Mouse (Mus musculus) intestine, postnatal 0 days (tissue): ENCODE data around the gene Gm43738. TPM values are rescaled to one million over a fixed set of nuclear protein-coding genes. Genes with fewer than 3 reads are reported as not detected.

ENCODE experiments used
- ATAC-seq: fragments of 200-750 bp; cut with Nextera tagmentation; 2 replicates; pipeline ENCODE4 v1.8.0; 2017; ENCODE audit warnings: mild to moderate bottlenecking, moderate TSS enrichment, moderate library complexity
- H3K27ac ChIP-seq: fragments of 300-500 bp; sonication (generic); 2 replicates; pipeline ENCODE4 v1.5.1; 2014; ENCODE audit warnings: mild to moderate bottlenecking, low read depth, low read length, moderate library complexity
- H3K27me3 ChIP-seq: fragments of 300-500 bp; sonication (generic); replicated peaks from 2 replicates; pipeline ENCODE4 v1.6.1; 2014; ENCODE audit warnings: low read length, mixed read lengths; ENCODE audit not compliant: control insufficient read depth, insufficient read depth
- H3K36me3 ChIP-seq: fragments of 300-500 bp; sonication (generic); 2 replicates; pipeline ENCODE4 v1.6.1; 2014; ENCODE audit warnings: mild to moderate bottlenecking, moderate library complexity; ENCODE audit not compliant: control insufficient read depth, insufficient read depth
- H3K4me1 ChIP-seq: fragments of 300-500 bp; sonication (generic); replicated peaks from 2 replicates; pipeline ENCODE4 v1.6.1; 2014; ENCODE audit warnings: antibody characterized with exemption, low read length, mixed read lengths; ENCODE audit not compliant: control insufficient read depth, insufficient read depth
- H3K4me2 ChIP-seq: fragments of 300-500 bp; sonication (generic); replicated peaks from 2 replicates; pipeline ENCODE4 v1.6.1; 2014; ENCODE audit warnings: low read depth, mild to moderate bottlenecking, moderate library complexity
- H3K4me3 ChIP-seq: fragments of 300-500 bp; sonication (generic); 2 replicates; pipeline ENCODE4 v1.5.1; 2014; ENCODE audit warnings: low read depth, low read length
- H3K9ac ChIP-seq: fragments of 300-500 bp; sonication (generic); 2 replicates; pipeline ENCODE4 v1.6.1; 2014; ENCODE audit warnings: mild to moderate bottlenecking, low read depth, low read length
- H3K9me3 ChIP-seq: fragments of 300-500 bp; sonication (generic); 2 replicates; pipeline ENCODE4 v1.6.1; 2016; ENCODE audit warnings: mixed run types; ENCODE audit not compliant: control insufficient read depth
- CTCF ChIP-seq: sonication (generic); IDR thresholded peaks from 2 replicates; pipeline ENCODE4 v1.5.1; 2016; ENCODE audit warnings: low read depth, mild to moderate bottlenecking, control low read depth, antibody characterized with exemption, moderate library complexity
- WGBS: fragments of 180-500 bp; shearing (Covaris S2); extraction: QIAGEN DNeasy Blood & Tissue Kit; methylation state at CpG from one replicate; pipeline ENCODE4 v1.1.7; 2014; 5-methylcytosine and 5-hydroxymethylcytosine counted together
- polyA plus RNA-seq: library from polyadenylated mRNA; unstranded; fragments of >200 nt; fragmentation: Nextera tagmentation; extraction: Ambion mirVana; gene quantifications from 2 replicates; pipeline ENCODE4 v1.2.1, GENCODE M21; 2015

Gm43738 gene
- polyA plus RNA-seq, 1 experiment from 2014 or later, result not detected

GRCm38 (mm10) chr3:89107545-89107944, 6.6 kb upstream of the Gm43738 start:
- no peak overlapping the region for H3K4me3 ChIP-seq
- H3K4me2 ChIP-seq, result no peak overlapping the region
- no peaks in the 10 kb centered on the region for H3K9me3 ChIP-seq
- no peak overlapping the region for H3K27ac ChIP-seq
- WGBS, result 26% methylated on average over 3 of the region's 3 CpGs
- H3K4me1 ChIP-seq, result peaks cover 5% of the 10 kb centered on the region; the same call in 1 of the 2 replicates
- no peak for ATAC-seq
- H3K9ac ChIP-seq, result no peak overlapping the region
- TF ChIP-seq CTCF, result no peak
- no peaks in the 10 kb centered on the region for H3K27me3 ChIP-seq
- H3K36me3 ChIP-seq, result no peaks in the 10 kb centered on the region

GRCm38 (mm10) chr3:89106881-89107280, 6.0 kb upstream of the Gm43738 start:
- no peak overlapping the region for H3K4me2 ChIP-seq
- TF ChIP-seq CTCF, result no peak
- no peak for ATAC-seq
- peaks cover 8% of the 10 kb centered on the region; the same call in 1 of the 2 replicates for H3K4me1 ChIP-seq
- H3K9me3 ChIP-seq, result no peaks in the 10 kb centered on the region
- no peak overlapping the region for H3K9ac ChIP-seq
- H3K27ac ChIP-seq, result no peak overlapping the region
- H3K4me3 ChIP-seq, result no peak overlapping the region
- no peaks in the 10 kb centered on the region for H3K27me3 ChIP-seq
- no peaks in the 10 kb centered on the region for H3K36me3 ChIP-seq

GRCm38 (mm10) chr3:89103291-89103595, 2.3 kb upstream of the Gm43738 start:
- no peak overlapping the region for H3K4me2 ChIP-seq
- peaks cover 10% of the 10 kb centered on the region; the same call in 1 of the 2 replicates for H3K4me1 ChIP-seq
- ATAC-seq, result no peak
- no peak overlapping the region for H3K9ac ChIP-seq
- no peak overlapping the region for H3K4me3 ChIP-seq
- 39% methylated on average over 4 of the region's 4 CpGs for WGBS
- H3K36me3 ChIP-seq, result peaks cover 6% of the 10 kb centered on the region
- no peak for TF ChIP-seq CTCF
- no peaks in the 10 kb centered on the region for H3K9me3 ChIP-seq
- H3K27ac ChIP-seq, result no peak overlapping the region
- H3K27me3 ChIP-seq, result no peaks in the 10 kb centered on the region

- Histone ChIP-seq H3K4me2 (peak overlapping the region; percentile 54), H3K4me3 (peak overlapping the region; percentile 64; the same call in 1 of the 2 replicates), H3K4me1 (peaks cover 10% of the 10 kb centered on the region; the same call in 1 of the 2 replicates), H3K36me3 (peaks cover 11% of the 10 kb centered on the region), H3K27me3 (no peaks in the 10 kb centered on the region), H3K9ac (no peak overlapping the region), H3K9me3 (no peaks in the 10 kb centered on the region), H3K27ac (peak overlapping the region; percentile 47)
- no peak for ATAC-seq
- no peak for TF ChIP-seq CTCF
- 54% methylated on average over 12 of the region's 12 CpGs for WGBS
Observed at GRCm38 (mm10) chr3:89102495-89103290, 1.8 kb upstream of the Gm43738 start.

GRCm38 (mm10) chr3:89101812-89102494, 1.1 kb upstream of the Gm43738 start, which contains the start of gene Fdps:
Gene Fdps, minus strand, starts transcription at chr3:89101959.
- Histone ChIP-seq H3K4me2 (peak within 1 kb of the TSS; percentile 82), H3K4me3 (peak within 1 kb of the TSS; percentile 64), H3K9ac (peak within 1 kb of the TSS; percentile 31; the same call in 1 of the 2 replicates), H3K36me3 (peaks cover 18% of the 10 kb centered on the region), H3K4me1 (peaks cover 10% of the 10 kb centered on the region; the same call in 1 of the 2 replicates), H3K9me3 (no peaks in the 10 kb centered on the region), H3K27ac (peak within 1 kb of the TSS; percentile 47), H3K27me3 (no peaks in the 10 kb centered on the region)
- WGBS, result under 1% methylated on average over 26 of the region's 26 CpGs
- ATAC-seq, result peak; percentile 97
- peak; percentile 40; the same call in 1 of the 2 replicates for TF ChIP-seq CTCF

GRCm38 (mm10) chr3:89101459-89101811, 536 bp upstream of the Gm43738 start:
- peak; percentile 21; the same call in 1 of the 2 replicates for ATAC-seq
- H3K4me2 ChIP-seq, result peak overlapping the region; percentile 82
- peaks cover 23% of the 10 kb centered on the region for H3K36me3 ChIP-seq
- H3K27me3 ChIP-seq, result no peaks in the 10 kb centered on the region
- TF ChIP-seq CTCF, result no peak
- H3K4me3 ChIP-seq, result peak overlapping the region; percentile 64
- H3K9me3 ChIP-seq, result no peaks in the 10 kb centered on the region
- peak overlapping the region; percentile 9; the same call in 1 of the 2 replicates for H3K27ac ChIP-seq
- WGBS, result under 1% methylated on average over 19 of the region's 19 CpGs
- H3K9ac ChIP-seq, result peak overlapping the region; percentile 31; the same call in 1 of the 2 replicates
- peaks cover 10% of the 10 kb centered on the region; the same call in 1 of the 2 replicates for H3K4me1 ChIP-seq
